Mouse (Mus musculus) gastrocnemius, adult 2 months (tissue): ENCODE results near the gene Sgpp2. TPM values are rescaled to one million over a fixed set of nuclear protein-coding genes. Genes with fewer than 3 reads are reported as not detected.

Experiments
- DNase-seq: peaks from one replicate; pipeline ENCODE4 v3.0.0; 2022
- H3K27ac ChIP-seq: fragments of 200-600 bp; 2 replicates; pipeline ENCODE4 v1.8.1; 2022; ENCODE audit warnings: mild to moderate bottlenecking
- H3K4me3 ChIP-seq: fragments of 200-600 bp; 2 replicates; pipeline ENCODE4 v1.8.1; 2022; ENCODE audit warnings: mild to moderate bottlenecking, moderate library complexity
- CTCF ChIP-seq: fragments of 200-600 bp; IDR thresholded peaks from 2 replicates; pipeline ENCODE4 v1.8.1; 2022; ENCODE audit warnings: antibody characterized with exemption, mild to moderate bottlenecking, moderate library complexity
- intact Hi-C: fragments of 180-260 bp; cut with DNase I; formaldehyde crosslinking; loops from one replicate; pipeline ENCODE4 v1.15.1; 2025
- total RNA-seq, 2 experiments: library from RNA; stranded (reverse); gene quantifications; 2 replicates each; pipeline ENCODE4 v1.2.3; 2021

The Sgpp2 gene
- total RNA-seq, 2 experiments from 2014 or later = not detected

- intact Hi-C loops = no loop called here
- Histone ChIP-seq H3K4me3 (no peak overlapping the region), H3K27ac (no peak overlapping the region)
- DNase-seq = no peak
- TF ChIP-seq CTCF = no peak
These were observed 10.1 kb downstream of the Sgpp2 start for GRCm38 (mm10) chr1:78320291-78320690.

DNA sequence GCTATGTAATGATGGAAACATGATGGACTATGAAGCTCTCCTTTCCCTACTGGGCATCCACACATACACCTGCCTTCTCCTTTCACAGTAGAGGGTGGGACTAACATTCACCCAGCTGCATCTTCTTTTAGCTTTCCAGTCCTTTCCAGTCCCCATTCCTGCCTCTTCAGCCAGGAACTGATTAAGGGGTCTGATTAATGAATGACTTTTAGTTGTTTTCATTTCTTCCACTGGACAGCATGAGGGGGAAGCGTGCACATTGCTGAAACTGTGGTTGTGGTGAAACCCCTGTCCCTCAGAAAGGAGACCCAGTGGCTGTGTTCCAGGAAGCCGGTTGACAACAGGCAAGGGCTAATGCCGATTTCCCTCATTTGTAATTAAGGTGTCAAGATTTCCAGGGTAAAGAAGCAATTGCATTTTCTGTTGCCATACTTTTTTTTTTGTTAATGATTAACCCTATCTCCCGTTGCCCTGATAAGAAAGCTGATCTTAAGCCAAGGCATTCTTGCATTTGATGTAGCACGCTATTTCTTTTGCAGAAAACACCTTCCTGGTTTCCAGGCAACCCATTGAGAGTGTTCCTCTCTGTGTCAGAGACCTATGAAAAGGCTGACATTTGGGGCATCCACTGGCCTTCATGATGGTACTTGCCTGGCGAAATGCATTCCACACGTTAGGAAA is 12.1 kb downstream of the Sgpp2 start:
- H3K4me3 ChIP-seq = no peak overlapping the region
- intact Hi-C loops = no loop called here
- no peak for DNase-seq
- H3K27ac ChIP-seq = no peak overlapping the region
- no peak for TF ChIP-seq CTCF

GRCm38 (mm10) chr1:78322844-78323243 is 12.7 kb downstream of the Sgpp2 start:
- H3K27ac ChIP-seq = no peak overlapping the region
- no peak overlapping the region for H3K4me3 ChIP-seq
- intact Hi-C loops = no loop called here
- TF ChIP-seq CTCF = no peak
- no peak for DNase-seq

DNA sequence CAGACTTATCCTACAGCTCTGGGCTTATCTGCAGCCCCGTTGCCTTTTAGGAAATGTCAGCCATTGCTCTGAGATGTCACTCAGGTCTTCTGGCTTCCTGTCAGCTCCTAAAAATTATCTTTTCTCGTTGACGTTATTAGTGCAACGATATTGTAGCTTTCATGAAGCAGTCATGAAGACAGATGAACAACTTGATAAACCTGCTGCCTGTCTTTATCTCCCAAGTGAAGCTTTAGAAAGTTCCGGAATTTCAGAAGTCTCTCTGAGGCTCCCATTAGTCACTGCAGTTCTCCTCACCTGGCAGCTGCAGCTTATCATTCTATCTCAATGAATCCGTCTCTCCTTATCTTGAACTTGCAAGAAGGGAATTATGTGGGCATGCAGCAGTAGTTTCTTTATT is 13.9 kb downstream of the Sgpp2 start:
- no peak overlapping the region for H3K4me3 ChIP-seq
- DNase-seq = no peak
- intact Hi-C loops = no loop called here
- no peak overlapping the region for H3K27ac ChIP-seq
- no peak for TF ChIP-seq CTCF

GRCm38 (mm10) chr1:78325851-78326250 is 15.7 kb downstream of the Sgpp2 start:
- DNase-seq = no peak
- Histone ChIP-seq H3K27ac (no peak overlapping the region), H3K4me3 (no peak overlapping the region)
- no peak for TF ChIP-seq CTCF
- intact Hi-C loops = no loop called here

DNA sequence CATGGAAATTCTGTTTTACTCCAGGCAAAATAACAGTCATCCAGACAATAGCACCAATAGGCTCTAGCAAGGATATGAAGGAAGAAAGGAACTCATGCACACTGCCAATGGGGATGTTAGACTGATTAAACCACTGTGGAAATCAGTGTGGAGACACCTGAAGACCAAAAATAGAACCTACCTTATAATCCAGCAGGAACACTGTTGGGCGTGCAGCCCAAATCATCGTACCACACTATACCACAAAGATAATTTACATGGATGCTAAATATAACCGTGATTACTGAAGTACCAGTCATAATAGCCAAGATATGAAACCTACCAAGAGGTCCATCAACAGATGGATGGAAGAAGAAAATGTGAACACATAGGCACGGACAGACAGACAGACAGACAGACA is 18.5 kb downstream of the Sgpp2 start:
- Histone ChIP-seq H3K4me3 (no peak overlapping the region), H3K27ac (no peak overlapping the region)
- intact Hi-C loops = no loop called here
- DNase-seq = no peak
- no peak for TF ChIP-seq CTCF

- no peak for TF ChIP-seq CTCF
- intact Hi-C loops = no loop called here
- Histone ChIP-seq H3K4me3 (no peak overlapping the region), H3K27ac (no peak overlapping the region)
- no peak for DNase-seq
These were observed 19.7 kb downstream of the Sgpp2 start for GRCm38 (mm10) chr1:78329861-78330260.

DNA sequence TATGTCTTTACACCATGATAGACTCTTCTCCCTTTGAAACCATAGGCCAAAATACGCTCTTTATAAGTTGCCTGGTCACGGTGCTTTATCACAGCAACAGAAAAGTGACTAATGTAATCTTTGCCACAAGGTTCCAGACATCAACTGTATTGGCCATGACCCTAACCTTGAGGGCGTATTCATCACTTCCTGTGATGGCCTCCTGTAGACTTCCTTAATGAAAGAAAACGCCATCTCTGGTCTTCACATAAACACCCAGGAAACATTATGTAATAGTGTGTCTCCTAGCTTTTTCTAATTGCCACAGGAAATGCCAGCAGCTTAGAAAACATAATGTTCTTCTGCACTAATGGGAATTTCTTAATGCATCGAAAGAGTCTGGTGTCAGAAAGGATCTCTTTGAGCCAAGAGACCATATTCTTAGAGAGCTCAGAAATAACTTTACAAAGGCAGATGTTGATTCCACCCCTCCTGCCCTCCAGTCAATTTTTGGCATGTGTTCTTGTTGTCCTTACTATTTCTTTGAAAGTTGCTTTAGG is 20.5 kb downstream of the Sgpp2 start:
- DNase-seq = no peak
- intact Hi-C loops = no loop called here
- Histone ChIP-seq H3K27ac (no peak overlapping the region), H3K4me3 (no peak overlapping the region)
- TF ChIP-seq CTCF = no peak

DNA sequence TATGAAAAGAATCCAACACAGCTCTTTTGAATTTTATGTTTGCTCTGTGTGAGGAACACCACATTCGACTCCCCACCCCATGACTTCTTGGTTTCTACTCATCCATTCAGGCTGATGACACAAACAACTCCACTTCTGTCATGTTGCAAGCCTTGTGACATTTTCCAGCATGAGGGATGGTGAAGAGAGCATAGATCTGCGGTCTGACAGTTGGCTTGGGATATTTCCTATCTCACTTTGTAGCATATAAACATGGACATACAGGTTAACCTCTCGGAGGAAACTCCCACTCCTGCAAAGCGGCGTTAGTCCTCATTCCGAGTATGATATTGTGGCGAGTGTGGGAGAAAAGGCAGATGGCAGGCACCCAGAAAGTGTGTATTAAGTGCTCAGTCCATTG is 27.6 kb downstream of the Sgpp2 start:
- no peak for DNase-seq
- Histone ChIP-seq H3K27ac (no peak overlapping the region), H3K4me3 (peak overlapping the region; percentile 15; the same call in 1 of the 2 replicates)
- no peak for TF ChIP-seq CTCF
- intact Hi-C loops = no loop called here

DNA sequence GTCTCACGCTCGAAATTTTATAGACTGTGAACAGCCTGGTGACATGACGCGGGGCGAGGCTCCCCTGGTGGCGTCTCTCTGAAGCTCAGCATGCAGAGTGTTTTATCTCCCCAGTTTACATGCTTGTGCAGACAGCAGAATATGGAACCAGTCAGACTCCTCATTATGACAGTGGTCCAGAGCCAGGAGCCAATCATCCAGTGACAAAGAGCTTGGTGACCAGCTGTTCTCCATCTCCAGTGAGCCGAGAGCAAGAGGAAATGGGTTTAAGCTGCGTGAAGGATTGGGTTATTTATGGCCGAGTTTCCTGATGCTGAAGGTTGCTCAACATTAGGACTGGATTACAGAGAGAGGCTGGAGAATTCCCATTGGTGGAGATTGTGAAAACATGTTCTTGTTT is 28.1 kb downstream of the Sgpp2 start:
- Histone ChIP-seq H3K4me3 (peak overlapping the region; percentile 15; the same call in 1 of the 2 replicates), H3K27ac (no peak overlapping the region)
- no peak for DNase-seq
- intact Hi-C loops = no loop called here
- peak; percentile 28; the same call in 1 of the 2 replicates for TF ChIP-seq CTCF

DNA sequence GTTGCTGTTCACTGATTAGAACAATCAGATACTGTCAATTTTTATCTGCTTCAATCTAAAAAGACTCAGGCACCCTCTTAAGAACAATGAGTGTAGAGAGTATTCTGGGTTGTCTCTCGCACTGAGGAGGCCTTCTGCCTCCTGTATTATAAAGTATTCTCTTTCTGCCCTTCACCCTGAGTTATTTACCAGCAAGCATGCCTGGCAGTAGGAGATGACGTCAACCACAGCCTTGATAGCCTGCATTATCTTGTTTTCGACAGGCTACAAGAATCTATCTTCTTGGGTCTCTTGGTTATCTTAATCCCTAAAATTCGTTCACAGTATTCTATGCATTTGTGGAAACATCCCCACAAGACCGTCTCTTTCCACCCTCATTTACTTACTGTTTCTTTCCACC is 29.8 kb downstream of the Sgpp2 start:
- no peak for TF ChIP-seq CTCF
- no peak overlapping the region for H3K27ac ChIP-seq
- no peak for DNase-seq
- intact Hi-C loops = no loop called here
- no peak overlapping the region for H3K4me3 ChIP-seq

DNA sequence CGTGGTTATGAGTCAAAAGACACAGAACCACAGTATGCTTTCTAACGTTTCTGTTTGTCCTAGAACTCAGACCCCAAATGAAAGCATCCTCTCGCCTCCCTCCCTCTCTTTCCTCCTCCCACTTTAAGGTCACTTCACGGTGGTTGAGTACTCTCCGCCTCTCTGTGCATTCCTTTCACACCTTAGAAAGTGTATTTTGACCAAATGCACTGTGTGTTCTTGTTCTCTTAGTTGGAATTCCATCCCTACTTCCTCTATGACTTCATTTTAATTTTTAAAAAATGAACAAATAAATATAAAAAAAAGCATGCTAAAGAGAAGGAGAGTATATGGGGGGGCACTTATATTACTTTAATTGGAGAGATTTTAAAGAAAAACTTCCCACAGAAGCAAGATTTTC is 30.4 kb downstream of the Sgpp2 start:
- Histone ChIP-seq H3K4me3 (no peak overlapping the region), H3K27ac (no peak overlapping the region)
- no peak for TF ChIP-seq CTCF
- intact Hi-C loops = no loop called here
- DNase-seq = no peak

- intact Hi-C loops = no loop called here
- no peak for TF ChIP-seq CTCF
- H3K27ac ChIP-seq = no peak overlapping the region
- DNase-seq = no peak
- no peak overlapping the region for H3K4me3 ChIP-seq
These were observed 37.2 kb downstream of the Sgpp2 start for GRCm38 (mm10) chr1:78347317-78347806.

GRCm38 (mm10) chr1:78349219-78349618 is 39.1 kb downstream of the Sgpp2 start:
- intact Hi-C loops = no loop called here
- no peak for TF ChIP-seq CTCF
- no peak for DNase-seq
- Histone ChIP-seq H3K4me3 (no peak overlapping the region), H3K27ac (no peak overlapping the region)
